Mouse (Mus musculus) MEL (cell line): ENCODE measurements at regions not wholly inside any gene's neighbourhood (a gene's known extent, or its start where the extent isn't known, plus 50 kb on each side); places are given as distances from the start of the nearest gene placed in this dataset.

Source experiments
- CTCF ChIP-seq, 3 experiments: IDR thresholded peaks in 2 of 3; conservative IDR thresholded peaks in 1 of 3; 2 replicates each; pipeline ENCODE4 v1.5.1; 2011 to 2012; ENCODE audit warnings: low read length in 3 of 3, low read depth in 2 of 3, mild to moderate bottlenecking in 2 of 3, improper control_type of control experiment in 1 of 3, inconsistent platforms in 1 of 3, mixed read lengths in 1 of 3, moderate library complexity in 1 of 3; ENCODE audit not compliant: control insufficient read depth in 1 of 3, insufficient read depth in 1 of 3, poor library complexity in 1 of 3, severe bottlenecking in 1 of 3
- EP300 ChIP-seq, 2 experiments: IDR thresholded peaks; 2 replicates each; pipeline ENCODE4 v1.6.1; 2011; ENCODE audit warnings: improper control_type of control experiment in 2 of 2, low read length in 2 of 2, low read depth in 1 of 2, mild to moderate bottlenecking in 1 of 2
- ETS1 ChIP-seq: IDR thresholded peaks from 2 replicates; pipeline ENCODE4 v1.6.1; 2012; ENCODE audit warnings: low read depth, mild to moderate bottlenecking, inconsistent platforms, low read length, improper control_type of control experiment, moderate library complexity
- HCFC1 ChIP-seq: IDR thresholded peaks from 2 replicates; pipeline ENCODE4 v1.6.1; 2012; ENCODE audit warnings: low read depth, mild to moderate bottlenecking, inconsistent platforms, low read length, improper control_type of control experiment, moderate library complexity
- KAT2A ChIP-seq: conservative IDR thresholded peaks from 2 replicates; pipeline ENCODE4 v1.6.1; 2012; ENCODE audit warnings: low read depth, low read length, improper control_type of control experiment, inconsistent platforms
- MAZ ChIP-seq: IDR thresholded peaks from 2 replicates; pipeline ENCODE4 v1.6.1; 2012; ENCODE audit warnings: low read depth, mild to moderate bottlenecking, inconsistent platforms, low read length, improper control_type of control experiment
- NRF1 ChIP-seq: IDR thresholded peaks from 2 replicates; pipeline ENCODE4 v1.6.1; 2014; ENCODE audit warnings: low read depth, mild to moderate bottlenecking, inconsistent platforms, low read length, improper control_type of control experiment, moderate library complexity; ENCODE audit not compliant: poor library complexity, insufficient read depth, severe bottlenecking
- POLR2A ChIP-seq, 2 experiments: IDR thresholded peaks; 2 replicates each; pipeline ENCODE4 v1.6.1; 2011 to 2012; ENCODE audit warnings: low read length in 2 of 2, mild to moderate bottlenecking in 2 of 2, control low read depth in 1 of 2, improper control_type of control experiment in 1 of 2, low read depth in 1 of 2, moderate library complexity in 1 of 2; ENCODE audit not compliant: control insufficient read depth in 1 of 2, insufficient read depth in 1 of 2, poor library complexity in 1 of 2
- SIN3A ChIP-seq: IDR thresholded peaks from 2 replicates; pipeline ENCODE4 v1.6.1; 2012; ENCODE audit warnings: low read length, improper control_type of control experiment, inconsistent platforms
- TBP ChIP-seq: IDR thresholded peaks from 2 replicates; pipeline ENCODE4 v1.8.0; 2011; ENCODE audit warnings: low read depth, low read length, improper control_type of control experiment
- UBTF ChIP-seq: IDR thresholded peaks from 2 replicates; pipeline ENCODE4 v1.6.1; 2012; ENCODE audit warnings: low read depth, mild to moderate bottlenecking, inconsistent platforms, low read length, improper control_type of control experiment, moderate library complexity, borderline replicate concordance; ENCODE audit not compliant: insufficient read depth
- USF1 ChIP-seq: IDR thresholded peaks from 2 replicates; pipeline ENCODE4 v1.6.1; 2014; ENCODE audit warnings: low read depth, mild to moderate bottlenecking, inconsistent platforms, low read length, improper control_type of control experiment, moderate library complexity
- ZKSCAN1 ChIP-seq: IDR thresholded peaks from 2 replicates; pipeline ENCODE4 v1.6.1; 2012; ENCODE audit warnings: low read depth, mild to moderate bottlenecking, inconsistent platforms, low read length, improper control_type of control experiment, moderate library complexity
- ZNF384 ChIP-seq: IDR thresholded peaks from 2 replicates; pipeline ENCODE4 v1.6.1; 2012; ENCODE audit warnings: low read depth, mild to moderate bottlenecking, inconsistent platforms, low read length, improper control_type of control experiment

GRCm38 (mm10) chr8:91913971-91914370 lies 112.1 kb upstream of the Irx3 start:
- TF ChIP-seq USF1 (no peak), ZKSCAN1 (no peak), KAT2A (no peak), CTCF (IDR thresholded peaks at IDR 0.05 in 2 of 3, conservative IDR thresholded peaks at IDR 0.05 in 1 of 3; ENCODE audit: control insufficient read depth in 1 of 3, insufficient read depth in 1 of 3, low read depth in 2 of 3, low read length in 3 of 3, poor library complexity in 1 of 3, severe bottlenecking in 1 of 3) (no peak), EP300 (IDR thresholded peaks at IDR 0.05; ENCODE audit: low read depth in 1 of 2, low read length in 2 of 2) (no peak), ZNF384 (no peak), MAZ (no peak), POLR2A (IDR thresholded peaks at IDR 0.05; ENCODE audit: control insufficient read depth in 1 of 2, insufficient read depth in 1 of 2, low read depth in 1 of 2, low read length in 2 of 2, poor library complexity in 1 of 2) (no peak), ETS1 (no peak), NRF1 (no peak), TBP (no peak), HCFC1 (no peak), UBTF (no peak), SIN3A (no peak)
